Mouse (Mus musculus): ENCODE data around the gene Milr1. TPM values are rescaled to one million over a fixed set of nuclear protein-coding genes. Genes with fewer than 3 reads are reported as not detected.
"Not testable (repeated sequence)": the region's sequence is repeated elsewhere in the genome, so short reads cannot be mapped to it uniquely, and the experiment has no call there.

Milr1 gene
- total and polyA plus RNA-seq, 2 experiments from 2014 or later: 0.56 TPM; not detected in 1

- ATAC-seq (no peak), DNase-seq (ENCODE audit: low spot score) (no peak)
- Histone ChIP-seq H3K4me3 (ENCODE audit: low read length) (no peak overlapping the region), H3K27ac (no peak overlapping the region), H3K9me3 (ENCODE audit: low read length) (no peaks in the 10 kb centered on the region), H3K27me3 (ENCODE audit: insufficient read depth, low read length) (no peaks in the 10 kb centered on the region), H3K9ac (replicated peaks; ENCODE audit: low read length) (no peak overlapping the region), H3K4me1 (ENCODE audit: insufficient read depth, low read length) (peaks cover 7% of the 10 kb centered on the region; the same call in 1 of the 2 replicates), H3K4me2 (ENCODE audit: low read depth, low read length) (no peak overlapping the region), H3K36me3 (ENCODE audit: insufficient read depth, low read length) (no peaks in the 10 kb centered on the region)
- WGBS: 92% methylated on average over 3 of the region's 3 CpGs
- no peak for TF ChIP-seq CTCF (IDR thresholded peaks at IDR 0.05; ENCODE audit: low read depth)
Measured at GRCm38 (mm10) chr11:106741826-106742225, 9.2 kb upstream of the Milr1 start.

GRCm38 (mm10) chr11:106742388-106742841, 8.6 kb upstream of the Milr1 start:
- WGBS: 32% methylated on average over 6 of the region's 6 CpGs
- H3K4me2 ChIP-seq (ENCODE audit: low read depth, low read length): no peak overlapping the region
- 0 out of 2 replicates have a peak, but pooled peaks cover 4% of the 10 kb centered on the region for H3K9me3 ChIP-seq (ENCODE audit: low read length)
- peak; percentile 77 for DNase-seq (ENCODE audit: low spot score)
- H3K27ac ChIP-seq: no peak overlapping the region
- no peaks in the 10 kb centered on the region for H3K27me3 ChIP-seq (ENCODE audit: insufficient read depth, low read length)
- TF ChIP-seq CTCF (IDR thresholded peaks at IDR 0.05; ENCODE audit: low read depth): peak; percentile 71
- no peaks in the 10 kb centered on the region for H3K36me3 ChIP-seq (ENCODE audit: insufficient read depth, low read length)
- ATAC-seq: no peak
- H3K4me1 ChIP-seq (ENCODE audit: insufficient read depth, low read length): peaks cover under 1% of the 10 kb centered on the region; the same call in 1 of the 2 replicates
- no peak overlapping the region for H3K9ac ChIP-seq (replicated peaks; ENCODE audit: low read length)
- no peak overlapping the region for H3K4me3 ChIP-seq (ENCODE audit: low read length)

GRCm38 (mm10) chr11:106744949-106745348, 6.1 kb upstream of the Milr1 start:
- DNase-seq (ENCODE audit: low spot score) (no peak), ATAC-seq (no peak)
- Histone ChIP-seq H3K4me2 (ENCODE audit: low read depth, low read length) (no peak overlapping the region), H3K27me3 (ENCODE audit: insufficient read depth, low read length) (no peaks in the 10 kb centered on the region), H3K4me1 (ENCODE audit: insufficient read depth, low read length) (no peaks in the 10 kb centered on the region), H3K9me3 (ENCODE audit: low read length) (0 out of 2 replicates have a peak, but pooled peaks cover 4% of the 10 kb centered on the region), H3K9ac (replicated peaks; ENCODE audit: low read length) (no peak overlapping the region), H3K36me3 (ENCODE audit: insufficient read depth, low read length) (no peaks in the 10 kb centered on the region), H3K27ac (no peak overlapping the region), H3K4me3 (ENCODE audit: low read length) (no peak overlapping the region)
- peak; percentile 37 for TF ChIP-seq CTCF (IDR thresholded peaks at IDR 0.05; ENCODE audit: low read depth)
- 92% methylated on average over 5 of the region's 5 CpGs for WGBS

- H3K27ac ChIP-seq; H3K4me2 ChIP-seq (ENCODE audit: low read depth, low read length); H3K4me3 ChIP-seq (ENCODE audit: low read length); H3K36me3 ChIP-seq (ENCODE audit: insufficient read depth, low read length); H3K27me3 ChIP-seq (ENCODE audit: insufficient read depth, low read length); DNase-seq (ENCODE audit: low spot score); H3K9ac ChIP-seq (replicated peaks; ENCODE audit: low read length); H3K9me3 ChIP-seq (ENCODE audit: low read length); H3K4me1 ChIP-seq (ENCODE audit: insufficient read depth, low read length); ATAC-seq: not testable (repeated sequence)
- WGBS: 94% methylated on average over 7 of the region's 7 CpGs
Measured at GRCm38 (mm10) chr11:106749557-106750120, 1.4 kb upstream of the Milr1 start.

- H3K27me3 ChIP-seq (ENCODE audit: insufficient read depth, low read length): no peaks in the 10 kb centered on the region
- H3K4me3 ChIP-seq (ENCODE audit: low read length): no peak within 1 kb of the TSS
- DNase-seq (ENCODE audit: low spot score) (no peak), ATAC-seq (no peak)
- no peak within 1 kb of the TSS for H3K4me2 ChIP-seq (ENCODE audit: low read depth, low read length)
- no peak within 1 kb of the TSS for H3K27ac ChIP-seq
- H3K9me3 ChIP-seq (ENCODE audit: low read length): 0 out of 2 replicates have a peak, but pooled peaks cover 4% of the 10 kb centered on the region
- no peak within 1 kb of the TSS for H3K9ac ChIP-seq (replicated peaks; ENCODE audit: low read length)
- no peaks in the 10 kb centered on the region for H3K36me3 ChIP-seq (ENCODE audit: insufficient read depth, low read length)
- 85% methylated on average over 13 of the region's 13 CpGs for WGBS
- H3K4me1 ChIP-seq (ENCODE audit: insufficient read depth, low read length): no peaks in the 10 kb centered on the region
- no peak for TF ChIP-seq CTCF (IDR thresholded peaks at IDR 0.05; ENCODE audit: low read depth)
Measured at GRCm38 (mm10) chr11:106750121-106750751, 790 bp upstream of the Milr1 start, which contains the start of gene Pecam1. Gene Pecam1, minus strand, starts transcription at chr11:106750628.

GRCm38 (mm10) chr11:106752103-106752502, 1.1 kb downstream of the Milr1 start:
- no peak for DNase-seq (ENCODE audit: low spot score)

GRCm38 (mm10) chr11:106753314-106753713, 2.3 kb downstream of the Milr1 start:
- no peak for TF ChIP-seq CTCF (IDR thresholded peaks at IDR 0.05; ENCODE audit: low read depth)
- H3K4me1 ChIP-seq (ENCODE audit: insufficient read depth, low read length): no peaks in the 10 kb centered on the region
- no peaks in the 10 kb centered on the region for H3K36me3 ChIP-seq (ENCODE audit: insufficient read depth, low read length)
- 89% methylated on average over 6 of the region's 6 CpGs for WGBS
- H3K9me3 ChIP-seq (ENCODE audit: low read length): no peaks in the 10 kb centered on the region
- no peak overlapping the region for H3K4me3 ChIP-seq (ENCODE audit: low read length)
- no peak overlapping the region for H3K27ac ChIP-seq
- H3K4me2 ChIP-seq (ENCODE audit: low read depth, low read length): no peak overlapping the region
- no peak for DNase-seq (ENCODE audit: low spot score)
- H3K9ac ChIP-seq (replicated peaks; ENCODE audit: low read length): no peak overlapping the region
- no peak for ATAC-seq
- no peaks in the 10 kb centered on the region for H3K27me3 ChIP-seq (ENCODE audit: insufficient read depth, low read length)

More at GRCm38 (mm10) chr11:106752103-106752502, 1.1 kb downstream of the Milr1 start:
- Histone ChIP-seq H3K9me3 (ENCODE audit: low read length) (0 out of 2 replicates have a peak, but pooled peaks cover 3% of the 10 kb centered on the region), H3K4me2 (ENCODE audit: low read depth, low read length) (no peak overlapping the region), H3K27ac (no peak overlapping the region), H3K27me3 (ENCODE audit: insufficient read depth, low read length) (no peaks in the 10 kb centered on the region), H3K36me3 (ENCODE audit: insufficient read depth, low read length) (no peaks in the 10 kb centered on the region), H3K9ac (replicated peaks; ENCODE audit: low read length) (no peak overlapping the region), H3K4me1 (ENCODE audit: insufficient read depth, low read length) (no peaks in the 10 kb centered on the region), H3K4me3 (ENCODE audit: low read length) (no peak overlapping the region)
- no peak for TF ChIP-seq CTCF (IDR thresholded peaks at IDR 0.05; ENCODE audit: low read depth)
- 90% methylated on average over 7 of the region's 7 CpGs for WGBS
- ATAC-seq: no peak
